Mouse (Mus musculus) small intestine, adult 2 months (tissue): ENCODE results near the gene Icam1. TPM values are rescaled to one million over a fixed set of nuclear protein-coding genes. Genes with fewer than 3 reads are reported as not detected.

Source experiments
- H3K27ac ChIP-seq: fragments of 200-500 bp; 2 replicates; pipeline ENCODE4 v1.5.1; 2012; ENCODE audit warnings: low read depth, low read length, control low read depth, inconsistent platforms; ENCODE audit not compliant: insufficient read depth
- H3K27me3 ChIP-seq: fragments of 200-500 bp; 2 replicates; pipeline ENCODE4 v1.6.1; 2012; ENCODE audit warnings: mild to moderate bottlenecking, moderate library complexity, low read length, inconsistent platforms; ENCODE audit not compliant: control insufficient read depth, insufficient read depth
- H3K36me3 ChIP-seq: fragments of 200-500 bp; 2 replicates; pipeline ENCODE4 v1.6.1; 2012; ENCODE audit warnings: mild to moderate bottlenecking, low read length, control low read depth, inconsistent platforms; ENCODE audit not compliant: control insufficient read depth, insufficient read depth
- H3K4me1 ChIP-seq: fragments of 200-500 bp; 2 replicates; pipeline ENCODE4 v1.6.1; 2012; ENCODE audit warnings: low read length, inconsistent platforms, mixed read lengths; ENCODE audit not compliant: control insufficient read depth, insufficient read depth, insufficient read length
- H3K4me3 ChIP-seq: fragments of 200-500 bp; 2 replicates; pipeline ENCODE4 v1.5.1; 2012; ENCODE audit warnings: low read depth, mild to moderate bottlenecking, control low read depth, inconsistent platforms, low read length, moderate library complexity
- CTCF ChIP-seq: fragments of 200-500 bp; IDR thresholded peaks from 2 replicates; pipeline ENCODE4 v1.5.1; 2012; ENCODE audit warnings: low read depth, mild to moderate bottlenecking, control low read depth, inconsistent platforms, low read length, moderate library complexity, mixed read lengths; ENCODE audit not compliant: insufficient replicate concordance, insufficient read length; ENCODE audit errors: extremely low read depth
- POLR2A ChIP-seq: fragments of 200-500 bp; IDR thresholded peaks from 2 replicates; pipeline ENCODE4 v1.6.1; 2012; ENCODE audit warnings: low read depth, mild to moderate bottlenecking, control low read depth, inconsistent platforms, low read length, moderate library complexity
- WGBS: fragments of 180-500 bp; shearing (Covaris S2); methylation state at CpG from one replicate; pipeline ENCODE4 v1.1.7; 2018; 5-methylcytosine and 5-hydroxymethylcytosine counted together
- polyA plus RNA-seq: library from polyadenylated mRNA; depleted of rRNA; stranded (reverse); fragments of >200 nt; gene quantifications from 2 replicates; pipeline ENCODE4 v1.2.3, GENCODE M21; 2012

Gene Icam1
- polyA plus RNA-seq, 1 experiment: 9.4 TPM

- no peaks in the 10 kb centered on the region for H3K36me3 ChIP-seq
- H3K4me1 ChIP-seq: peaks cover 15% of the 10 kb centered on the region
- WGBS: 88% methylated on average over 12 of the region's 12 CpGs
- no peak for TF ChIP-seq POLR2A
- H3K4me3 ChIP-seq: no peak overlapping the region
- no peaks in the 10 kb centered on the region for H3K27me3 ChIP-seq
- H3K27ac ChIP-seq: no peak overlapping the region
Measured at GRCm38 (mm10) chr9:21026849-21027248, 11.1 kb downstream of the Icam1 start.

DNA sequence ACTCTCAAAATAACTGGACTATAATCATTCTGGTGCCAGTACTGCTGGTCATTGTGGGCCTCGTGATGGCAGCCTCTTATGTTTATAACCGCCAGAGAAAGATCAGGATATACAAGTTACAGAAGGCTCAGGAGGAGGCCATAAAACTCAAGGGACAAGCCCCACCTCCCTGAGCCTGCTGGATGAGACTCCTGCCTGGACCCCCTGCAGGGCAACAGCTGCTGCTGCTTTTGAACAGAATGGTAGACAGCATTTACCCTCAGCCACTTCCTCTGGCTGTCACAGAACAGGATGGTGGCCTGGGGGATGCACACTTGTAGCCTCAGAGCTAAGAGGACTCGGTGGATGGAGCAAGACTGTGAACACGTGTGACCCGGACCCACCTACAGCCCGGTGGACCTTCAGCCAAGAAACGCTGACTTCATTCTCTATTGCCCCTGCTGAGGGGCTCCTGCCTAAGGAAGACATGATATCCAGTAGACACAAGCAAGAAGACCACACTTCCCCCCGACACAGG lies 12.0 kb downstream of the Icam1 start:
- peaks cover 6% of the 10 kb centered on the region; the same call in 1 of the 2 replicates for H3K27me3 ChIP-seq
- TF ChIP-seq CTCF (no peak), POLR2A (no peak)
- no peak overlapping the region for H3K4me3 ChIP-seq
- no peaks in the 10 kb centered on the region for H3K36me3 ChIP-seq
- H3K4me1 ChIP-seq: peaks cover 19% of the 10 kb centered on the region
- WGBS: 77% methylated on average over 8 of the region's 8 CpGs
- H3K27ac ChIP-seq: no peak overlapping the region

DNA sequence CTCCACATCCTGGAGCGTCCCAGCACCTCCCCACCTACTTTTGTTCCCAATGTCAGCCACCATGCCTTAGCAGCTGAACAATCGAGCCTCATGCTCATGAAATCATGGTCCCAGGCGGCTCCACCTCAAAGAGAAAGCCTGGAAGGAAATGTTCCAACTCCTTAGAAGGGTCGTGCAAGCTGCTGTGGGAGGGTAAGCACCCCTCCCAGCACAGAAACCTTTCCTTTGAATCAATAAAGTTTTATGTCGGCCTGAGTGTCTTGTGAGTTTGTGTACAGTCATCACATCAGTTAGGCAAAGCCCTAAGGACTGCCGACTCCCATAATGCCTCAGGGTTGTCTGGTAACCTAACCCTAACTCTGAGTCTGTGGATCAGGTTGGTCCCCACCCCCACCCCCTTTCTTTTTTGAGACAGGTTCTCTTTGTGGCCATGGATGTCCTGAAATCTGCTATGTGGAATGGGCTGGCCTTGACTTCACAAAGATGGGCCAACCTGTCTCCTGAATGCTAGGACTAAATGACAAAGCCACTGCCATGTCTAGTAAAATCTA lies 12.8 kb downstream of the Icam1 start:
- H3K4me3 ChIP-seq: no peak overlapping the region
- TF ChIP-seq POLR2A (no peak), CTCF (no peak)
- H3K36me3 ChIP-seq: no peaks in the 10 kb centered on the region
- peaks cover 9% of the 10 kb centered on the region; the same call in 1 of the 2 replicates for H3K27me3 ChIP-seq
- 70% methylated on average over 6 of the region's 6 CpGs for WGBS
- peaks cover 25% of the 10 kb centered on the region for H3K4me1 ChIP-seq
- no peak overlapping the region for H3K27ac ChIP-seq

DNA sequence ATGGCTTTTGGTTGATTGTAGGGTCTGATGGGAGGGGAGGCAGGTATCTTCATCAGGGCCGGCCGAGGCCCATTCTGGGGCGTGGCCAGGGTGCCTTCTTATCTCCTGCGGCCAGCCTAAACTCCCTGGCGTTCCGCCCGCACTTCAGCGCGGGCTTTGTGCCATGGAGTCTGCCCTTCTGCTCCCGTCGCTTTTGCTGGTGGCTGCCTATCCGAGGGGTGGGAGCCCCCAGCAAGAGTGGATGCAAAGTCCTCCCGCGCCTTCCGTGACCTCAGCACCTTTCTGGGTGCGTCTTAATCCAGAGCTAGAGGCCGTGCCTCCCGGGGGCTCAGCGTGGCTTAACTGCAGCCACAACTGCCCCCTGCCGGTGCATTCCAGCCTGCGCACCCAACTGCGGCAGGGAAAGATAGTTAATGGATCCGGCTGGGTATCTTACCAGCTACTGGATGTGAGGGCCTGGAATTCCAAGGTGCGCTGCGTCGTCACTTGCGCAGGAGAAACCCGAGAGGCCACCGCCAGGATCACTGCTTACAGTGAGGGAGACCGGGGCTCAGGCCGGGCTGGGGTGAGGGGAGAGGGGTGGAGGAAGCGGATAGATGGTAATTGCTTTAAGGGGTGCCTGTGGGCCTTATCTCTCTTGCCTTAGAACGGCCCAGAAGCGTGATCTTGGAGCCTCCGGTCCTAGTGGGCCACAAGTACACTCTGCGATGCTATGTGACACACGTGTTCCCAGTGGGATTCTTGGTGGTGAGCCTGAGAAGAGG lies 13.7 kb downstream of the Icam1 start, which contains the start of gene Icam4:
Gene Icam4, plus strand, starts transcription at position 83 of the 764 bp plus-strand sequence.
- TF ChIP-seq POLR2A: no peak
- peak; percentile 74 for TF ChIP-seq CTCF
- WGBS: 2% methylated on average over 37 of the region's 37 CpGs
- Histone ChIP-seq H3K4me1 (peaks cover 27% of the 10 kb centered on the region), H3K27ac (no peak within 1 kb of the TSS), H3K27me3 (peaks cover 13% of the 10 kb centered on the region), H3K36me3 (no peaks in the 10 kb centered on the region), H3K4me3 (peak within 1 kb of the TSS; percentile 58)

- peak overlapping the region; percentile 58 for H3K4me3 ChIP-seq
- no peaks in the 10 kb centered on the region for H3K36me3 ChIP-seq
- WGBS: 18% methylated on average over 22 of the region's 22 CpGs
- H3K4me1 ChIP-seq: peaks cover 27% of the 10 kb centered on the region
- TF ChIP-seq POLR2A: no peak
- no peak for TF ChIP-seq CTCF
- H3K27ac ChIP-seq: no peak overlapping the region
- peaks cover 20% of the 10 kb centered on the region for H3K27me3 ChIP-seq
Measured at GRCm38 (mm10) chr9:21030055-21030600, 14.3 kb downstream of the Icam1 start.

DNA sequence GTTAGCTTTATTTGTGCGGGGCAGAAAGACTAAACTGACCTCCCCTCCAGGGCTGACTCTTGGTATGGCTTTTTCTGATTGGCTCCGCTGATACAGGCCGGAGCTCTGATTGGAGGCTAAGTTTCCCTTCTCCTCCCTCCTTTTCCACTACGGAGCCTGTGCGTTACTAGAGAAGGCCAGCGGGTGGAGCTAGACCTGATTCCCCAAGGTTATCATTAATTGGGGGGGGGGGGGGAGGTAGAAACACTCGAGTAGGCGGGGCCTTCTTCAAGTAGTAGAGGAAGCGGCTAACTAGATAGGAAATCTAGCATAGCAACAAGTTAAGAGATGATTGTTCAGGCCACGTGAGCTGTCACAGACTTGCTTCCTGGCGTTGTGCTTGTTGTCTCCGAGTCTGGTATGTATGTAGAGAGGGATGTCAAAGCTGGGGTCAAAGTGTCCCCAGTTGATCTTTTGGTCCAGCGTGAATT lies 15.0 kb downstream of the Icam1 start:
- TF ChIP-seq CTCF: peak; percentile 70; the same call in 1 of the 2 replicates
- no peak for TF ChIP-seq POLR2A
- peak overlapping the region; percentile 64 for H3K4me3 ChIP-seq

More for the DNA sequence above, 15.0 kb downstream of the Icam1 start:
- whole genome bisulfite sequencing: under 1% methylated on average over 13 of the region's 13 CpGs
- H3K36me3 ChIP-seq: no peaks in the 10 kb centered on the region
- peak overlapping the region; percentile 77 for H3K27ac ChIP-seq
- peaks cover 27% of the 10 kb centered on the region for H3K4me1 ChIP-seq
- H3K27me3 ChIP-seq: peaks cover 27% of the 10 kb centered on the region
